Mouse (Mus musculus): ENCODE data around the gene Rnf224. TPM values are rescaled to one million over a fixed set of nuclear protein-coding genes. Genes with fewer than 3 reads are reported as not detected.
"Not testable (repeated sequence)": the region's sequence is repeated elsewhere in the genome, so short reads cannot be mapped to it uniquely, and the experiment has no call there.

Gene Rnf224
- polyA plus RNA-seq, 1 experiment from 2014 or later = not detected

GRCm38 (mm10) chr2:25261870-25262269 is 25.3 kb upstream of the Rnf224 start:
- 43% methylated on average over 10 of the region's 12 CpGs for WGBS
- no peak for ATAC-seq
- Histone ChIP-seq H3K36me3 (ENCODE audit: control insufficient read depth, insufficient read depth, low read length) (no peaks in the 10 kb centered on the region), H3K4me1 (ENCODE audit: control insufficient read depth, insufficient read depth, low read depth, low read length) (peaks cover 41% of the 10 kb centered on the region), H3K4me2 (ENCODE audit: low read length) (peak overlapping the region; percentile 99), H3K27me3 (replicated peaks; ENCODE audit: control insufficient read depth, insufficient read depth, low read length) (no peaks in the 10 kb centered on the region; the same call in 1 of the 2 replicates), H3K9me3 (ENCODE audit: control insufficient read depth, low read length) (no peaks in the 10 kb centered on the region), H3K9ac (ENCODE audit: low read depth, low read length) (peak overlapping the region; percentile 46; the same call in 1 of the 2 replicates), H3K4me3 (ENCODE audit: low read length) (peak overlapping the region; percentile 83), H3K27ac (ENCODE audit: low read depth, low read length) (peak overlapping the region; percentile 62)

GRCm38 (mm10) chr2:25258887-25259286 is 22.3 kb upstream of the Rnf224 start:
- no peak overlapping the region for H3K9ac ChIP-seq (ENCODE audit: low read depth, low read length)
- no peak overlapping the region for H3K4me3 ChIP-seq (ENCODE audit: low read length)
- no peak overlapping the region for H3K27ac ChIP-seq (ENCODE audit: low read depth, low read length)
- 44% methylated on average over 2 of the region's 2 CpGs for WGBS
- H3K4me2 ChIP-seq (ENCODE audit: low read length) = no peak overlapping the region
- H3K4me1 ChIP-seq (ENCODE audit: control insufficient read depth, insufficient read depth, low read depth, low read length) = peaks cover 27% of the 10 kb centered on the region
- no peaks in the 10 kb centered on the region for H3K27me3 ChIP-seq (replicated peaks; ENCODE audit: control insufficient read depth, insufficient read depth, low read length)
- H3K36me3 ChIP-seq (ENCODE audit: control insufficient read depth, insufficient read depth, low read length) = no peaks in the 10 kb centered on the region
- no peak for ATAC-seq
- H3K9me3 ChIP-seq (ENCODE audit: control insufficient read depth, low read length) = no peaks in the 10 kb centered on the region

GRCm38 (mm10) chr2:25257250-25257649 is 20.7 kb upstream of the Rnf224 start:
- H3K9ac ChIP-seq (ENCODE audit: low read depth, low read length); ATAC-seq; H3K4me3 ChIP-seq (ENCODE audit: low read length); H3K36me3 ChIP-seq (ENCODE audit: control insufficient read depth, insufficient read depth, low read length); H3K27ac ChIP-seq (ENCODE audit: low read depth, low read length); H3K9me3 ChIP-seq (ENCODE audit: control insufficient read depth, low read length); H3K27me3 ChIP-seq (replicated peaks; ENCODE audit: control insufficient read depth, insufficient read depth, low read length); H3K4me2 ChIP-seq (ENCODE audit: low read length): not testable (repeated sequence)
- H3K4me1 ChIP-seq (ENCODE audit: control insufficient read depth, insufficient read depth, low read depth, low read length) = peaks cover 19% of the 10 kb centered on the region
- 91% methylated on average over 5 of the region's 5 CpGs for WGBS

GRCm38 (mm10) chr2:25256443-25257109 is 20.0 kb upstream of the Rnf224 start:
- peak overlapping the region; percentile 96 for H3K4me2 ChIP-seq (ENCODE audit: low read length)
- not testable (repeated sequence) for ATAC-seq; H3K27me3 ChIP-seq (replicated peaks; ENCODE audit: control insufficient read depth, insufficient read depth, low read length); H3K36me3 ChIP-seq (ENCODE audit: control insufficient read depth, insufficient read depth, low read length); H3K27ac ChIP-seq (ENCODE audit: low read depth, low read length); H3K9me3 ChIP-seq (ENCODE audit: control insufficient read depth, low read length); H3K9ac ChIP-seq (ENCODE audit: low read depth, low read length)
- H3K4me3 ChIP-seq (ENCODE audit: low read length) = peak overlapping the region; percentile 99
- H3K4me1 ChIP-seq (ENCODE audit: control insufficient read depth, insufficient read depth, low read depth, low read length) = peaks cover 19% of the 10 kb centered on the region
- 56% methylated on average over 11 of the region's 12 CpGs for WGBS

GRCm38 (mm10) chr2:25255284-25255779 is 18.7 kb upstream of the Rnf224 start, which contains the start of gene Tmem203:
Gene Tmem203, plus strand, starts transcription at chr2:25255439.
- peaks cover 2% of the 10 kb centered on the region; the same call in 1 of the 2 replicates for H3K36me3 ChIP-seq (ENCODE audit: control insufficient read depth, insufficient read depth, low read length)

GRCm38 (mm10) chr2:25252331-25252730 is 15.7 kb upstream of the Rnf224 start:
- 91% methylated on average over 1 of the region's 1 CpGs for WGBS
- peaks cover 19% of the 10 kb centered on the region for H3K4me1 ChIP-seq (ENCODE audit: control insufficient read depth, insufficient read depth, low read depth, low read length)
- no peaks in the 10 kb centered on the region for H3K27me3 ChIP-seq (replicated peaks; ENCODE audit: control insufficient read depth, insufficient read depth, low read length)
- H3K4me2 ChIP-seq (ENCODE audit: low read length) = no peak overlapping the region
- no peak for ATAC-seq
- no peaks in the 10 kb centered on the region for H3K9me3 ChIP-seq (ENCODE audit: control insufficient read depth, low read length)
- H3K27ac ChIP-seq (ENCODE audit: low read depth, low read length) = no peak overlapping the region
- H3K9ac ChIP-seq (ENCODE audit: low read depth, low read length) = no peak overlapping the region
- H3K4me3 ChIP-seq (ENCODE audit: low read length) = no peak overlapping the region
- H3K36me3 ChIP-seq (ENCODE audit: control insufficient read depth, insufficient read depth, low read length) = peaks cover 2% of the 10 kb centered on the region; the same call in 1 of the 2 replicates

More at GRCm38 (mm10) chr2:25255284-25255779, 18.7 kb upstream of the Rnf224 start, which contains the start of gene Tmem203:
- ATAC-seq = peak; percentile 91
- Histone ChIP-seq H3K27me3 (replicated peaks; ENCODE audit: control insufficient read depth, insufficient read depth, low read length) (no peaks in the 10 kb centered on the region), H3K9me3 (ENCODE audit: control insufficient read depth, low read length) (no peaks in the 10 kb centered on the region), H3K9ac (ENCODE audit: low read depth, low read length) (peak within 1 kb of the TSS; percentile 97), H3K4me3 (ENCODE audit: low read length) (peak within 1 kb of the TSS; percentile 99), H3K27ac (ENCODE audit: low read depth, low read length) (peak within 1 kb of the TSS; percentile 86), H3K4me1 (ENCODE audit: control insufficient read depth, insufficient read depth, low read depth, low read length) (peaks cover 19% of the 10 kb centered on the region), H3K4me2 (ENCODE audit: low read length) (peak within 1 kb of the TSS; percentile 96)
- 0% methylated on average over 39 of the region's 39 CpGs for WGBS

- no peak for ATAC-seq
- peaks cover 12% of the 10 kb centered on the region for H3K36me3 ChIP-seq (ENCODE audit: control insufficient read depth, insufficient read depth, low read length)
- 86% methylated on average over 10 of the region's 10 CpGs for WGBS
Measured at GRCm38 (mm10) chr2:25246183-25247072, 9.8 kb upstream of the Rnf224 start, which contains the start of gene AL732309.1. Gene AL732309.1, minus strand, starts transcription at chr2:25246863.

GRCm38 (mm10) chr2:25244144-25244543 is 7.6 kb upstream of the Rnf224 start:
- Histone ChIP-seq H3K4me2 (ENCODE audit: low read length) (no peak overlapping the region), H3K9ac (ENCODE audit: low read depth, low read length) (no peak overlapping the region), H3K4me1 (ENCODE audit: control insufficient read depth, insufficient read depth, low read depth, low read length) (peaks cover 25% of the 10 kb centered on the region), H3K27me3 (replicated peaks; ENCODE audit: control insufficient read depth, insufficient read depth, low read length) (no peaks in the 10 kb centered on the region), H3K4me3 (ENCODE audit: low read length) (no peak overlapping the region), H3K36me3 (ENCODE audit: control insufficient read depth, insufficient read depth, low read length) (peaks cover 12% of the 10 kb centered on the region), H3K9me3 (ENCODE audit: control insufficient read depth, low read length) (no peaks in the 10 kb centered on the region), H3K27ac (ENCODE audit: low read depth, low read length) (no peak overlapping the region)
- WGBS = 89% methylated on average over 4 of the region's 4 CpGs
- ATAC-seq = no peak

More at GRCm38 (mm10) chr2:25246183-25247072, 9.8 kb upstream of the Rnf224 start, which contains the start of gene AL732309.1:
- no peaks in the 10 kb centered on the region for H3K27me3 ChIP-seq (replicated peaks; ENCODE audit: control insufficient read depth, insufficient read depth, low read length)
- H3K4me3 ChIP-seq (ENCODE audit: low read length) = no peak within 1 kb of the TSS
- H3K4me2 ChIP-seq (ENCODE audit: low read length) = no peak within 1 kb of the TSS
- no peak within 1 kb of the TSS for H3K27ac ChIP-seq (ENCODE audit: low read depth, low read length)
- H3K9me3 ChIP-seq (ENCODE audit: control insufficient read depth, low read length) = no peaks in the 10 kb centered on the region
- peaks cover 16% of the 10 kb centered on the region for H3K4me1 ChIP-seq (ENCODE audit: control insufficient read depth, insufficient read depth, low read depth, low read length)
- H3K9ac ChIP-seq (ENCODE audit: low read depth, low read length) = no peak within 1 kb of the TSS
